Mouse (Mus musculus) T-helper 2 cell (primary cell): ENCODE results near the gene Arhgdib.

Experiments
- in situ Hi-C: fragments of 300-600 bp; cut with MboI, MseI; formaldehyde crosslinking; loops from one replicate; pipeline ENCODE4 v1.15.1; 2025; ENCODE audit warnings: high pct_unique_total_duplicates

The Arhgdib gene

DNA sequence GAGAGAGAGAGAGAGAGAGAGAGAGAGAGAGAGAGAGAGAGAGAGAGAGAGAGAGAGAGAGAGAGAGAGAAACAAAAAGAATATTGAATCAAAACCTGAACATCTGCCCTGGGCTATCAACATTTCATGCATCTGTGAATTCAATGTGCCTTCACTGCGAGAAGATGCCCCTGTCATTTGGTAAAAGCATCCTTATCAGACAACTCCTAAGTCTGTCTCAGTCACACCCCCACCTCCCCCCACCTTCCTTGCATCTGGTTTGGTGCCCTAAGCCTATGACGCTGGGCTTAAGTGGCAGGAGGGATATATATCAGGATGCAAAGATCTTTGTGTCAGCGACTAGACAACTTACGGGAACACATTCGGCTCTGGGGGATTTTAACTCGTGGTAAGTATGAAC is 12.5 kb upstream of the Arhgdib start:
- in situ Hi-C loops, result no loop called here

GRCm38 (mm10) chr6:136952930-136953329 is 11.2 kb upstream of the Arhgdib start:
- in situ Hi-C loops, result no loop called here

GRCm38 (mm10) chr6:136950171-136950570 is 8.5 kb upstream of the Arhgdib start:
- in situ Hi-C loops, result no loop called here

DNA sequence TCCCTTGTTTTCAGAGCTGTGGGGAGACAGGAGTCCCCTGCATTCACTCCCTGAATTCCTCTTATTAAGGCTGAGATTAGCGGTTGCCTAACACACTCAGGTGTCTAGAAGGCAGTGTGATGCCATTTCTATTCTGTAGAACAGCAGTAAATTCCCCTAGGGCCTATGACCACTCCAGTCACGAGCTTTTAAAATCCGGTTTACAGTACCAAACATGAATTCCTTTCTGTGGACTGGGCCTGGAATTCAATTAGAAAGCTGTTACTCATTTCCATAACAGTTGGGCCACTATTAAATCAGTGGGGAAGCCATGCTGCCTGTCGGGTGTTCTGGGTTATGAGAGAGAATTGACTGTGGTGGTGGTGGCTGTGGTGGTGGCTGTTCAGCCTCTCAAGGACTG is 6.0 kb upstream of the Arhgdib start:
- in situ Hi-C loops, result no loop called here

- in situ Hi-C loops, result no loop called here
Observed at GRCm38 (mm10) chr6:136946943-136947342, 5.2 kb upstream of the Arhgdib start.

DNA sequence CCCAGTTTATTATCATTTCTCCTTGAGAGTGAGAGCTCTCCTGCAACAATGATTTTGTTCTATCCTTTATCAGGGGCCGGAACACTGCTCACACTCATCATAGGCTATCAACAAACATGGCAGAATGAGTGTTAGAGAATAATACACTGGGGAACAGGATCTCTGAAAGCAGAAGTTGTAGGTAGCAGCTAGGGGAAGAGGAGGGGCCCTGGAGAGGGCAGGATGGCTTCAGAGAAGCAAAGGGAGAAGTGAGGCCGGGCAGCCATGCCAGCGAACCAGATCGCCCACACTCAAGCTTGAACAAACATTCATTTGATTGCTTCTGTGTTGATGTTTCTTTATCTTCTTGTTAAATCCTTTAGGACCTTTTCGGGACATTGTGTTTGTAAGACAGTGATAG is 4.5 kb upstream of the Arhgdib start:
- in situ Hi-C loops, result no loop called here

DNA sequence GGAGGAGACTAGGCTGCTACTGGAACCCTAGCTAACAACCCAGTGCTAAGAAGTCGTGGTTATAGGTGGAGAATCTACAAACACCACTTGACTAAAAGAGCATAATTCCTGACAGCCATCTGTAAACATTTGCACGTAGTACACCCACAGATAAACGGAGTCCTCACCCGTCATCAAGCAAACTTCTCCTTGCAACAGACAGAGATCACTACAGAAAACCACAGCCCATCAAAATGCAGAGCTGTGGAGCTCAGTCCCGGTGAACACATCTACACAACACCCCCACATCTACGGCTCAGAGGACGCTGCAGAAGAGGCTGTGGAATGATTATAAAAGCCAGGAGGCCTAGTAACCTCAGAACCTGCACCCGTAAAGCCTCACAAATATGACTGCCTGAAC is 2.8 kb upstream of the Arhgdib start:
- in situ Hi-C loops, result no loop called here

GRCm38 (mm10) chr6:136943392-136943791 is 1.7 kb upstream of the Arhgdib start:
- in situ Hi-C loops, result no loop called here

- in situ Hi-C loops, result no loop called here
Observed at GRCm38 (mm10) chr6:136942280-136942679, 581 bp upstream of the Arhgdib start.

GRCm38 (mm10) chr6:136940188-136940960 is 1.3 kb downstream of the Arhgdib start:
- in situ Hi-C loops, result no loop called here

GRCm38 (mm10) chr6:136939326-136940187 is 2.1 kb downstream of the Arhgdib start:
- in situ Hi-C loops, result no loop called here

- in situ Hi-C loops, result no loop called here
Observed at GRCm38 (mm10) chr6:136938331-136939126, 3.2 kb downstream of the Arhgdib start.

DNA sequence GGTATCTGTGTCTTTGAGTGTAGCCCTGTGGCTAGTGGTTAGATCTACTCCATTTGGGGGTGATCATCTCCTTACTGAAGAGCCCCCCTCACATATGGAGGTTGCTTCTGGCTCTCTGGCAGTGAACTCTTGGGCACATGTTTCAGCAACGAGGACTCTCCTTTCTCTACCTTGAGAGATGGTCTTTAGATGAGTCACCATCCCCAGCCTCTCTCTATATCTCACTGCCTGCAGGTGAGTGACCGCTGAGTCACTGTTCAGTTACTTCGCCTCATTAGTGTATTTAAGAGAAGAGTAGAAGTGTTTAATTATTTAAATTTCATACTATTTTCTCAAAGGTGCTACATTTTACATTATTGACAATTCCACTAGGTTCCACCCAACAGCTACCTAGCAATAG is 4.6 kb downstream of the Arhgdib start:
- in situ Hi-C loops, result no loop called here

- in situ Hi-C loops, result no loop called here
Observed at GRCm38 (mm10) chr6:136936361-136936760, 5.3 kb downstream of the Arhgdib start.

GRCm38 (mm10) chr6:136935233-136935632 is 6.5 kb downstream of the Arhgdib start:
- in situ Hi-C loops, result no loop called here

GRCm38 (mm10) chr6:136934068-136934467 is 7.6 kb downstream of the Arhgdib start:
- in situ Hi-C loops, result loop anchor here (5.0 kb wide), 2 partner anchors 33 to 122 kb away; no protein-coding TSS in a partner anchor

GRCm38 (mm10) chr6:136931246-136931645 is 10.5 kb downstream of the Arhgdib start:
- in situ Hi-C loops, result loop anchor here (5.0 kb wide), 2 partner anchors 36 to 119 kb away; no protein-coding TSS in a partner anchor

GRCm38 (mm10) chr6:136930677-136931076 is 11.0 kb downstream of the Arhgdib start:
- in situ Hi-C loops, result loop anchor here (5.0 kb wide), 2 partner anchors 37 to 118 kb away; no protein-coding TSS in a partner anchor

DNA sequence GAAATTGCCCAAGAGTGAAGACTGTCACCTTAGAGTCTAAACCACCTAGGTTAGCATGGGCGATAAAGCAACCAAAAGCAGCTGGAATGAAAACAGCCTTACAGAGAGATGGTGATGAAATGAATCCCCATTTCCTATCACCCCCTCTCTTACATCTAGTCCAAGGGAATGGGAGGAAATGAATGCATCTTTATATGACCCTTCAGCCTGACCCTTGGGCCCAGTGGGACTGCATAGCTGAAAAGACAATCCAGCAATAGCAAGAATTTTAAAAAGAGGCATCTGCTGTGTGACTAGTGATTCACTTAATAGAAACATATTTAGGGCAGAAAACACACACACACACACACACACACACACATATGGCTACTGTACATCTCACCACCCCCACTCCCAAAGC is 14.1 kb downstream of the Arhgdib start:
- in situ Hi-C loops, result loop anchor here (10.0 kb wide), 1 partner anchor 73 kb away; the partner anchor contains the start of gene Art4

- in situ Hi-C loops, result loop anchor here (10.0 kb wide), 1 partner anchor 70 kb away; the partner anchor contains the start of gene Art4
Observed at GRCm38 (mm10) chr6:136925049-136925448, 16.6 kb downstream of the Arhgdib start.

GRCm38 (mm10) chr6:136923532-136923931 is 18.2 kb downstream of the Arhgdib start, which contains the start of gene Pde6h:
Gene Pde6h (plus strand): TSS chr6:136923832.
- in situ Hi-C loops, result loop anchor here (10.0 kb wide), 1 partner anchor 69 kb away; the partner anchor contains the start of gene Art4
